Mouse (Mus musculus): ENCODE data around the gene Erich4. TPM values are rescaled to one million over a fixed set of nuclear protein-coding genes. Genes with fewer than 3 reads are reported as not detected.

Erich4 gene
- total RNA-seq, 4 experiments from 2014 or later = not detected

DNA sequence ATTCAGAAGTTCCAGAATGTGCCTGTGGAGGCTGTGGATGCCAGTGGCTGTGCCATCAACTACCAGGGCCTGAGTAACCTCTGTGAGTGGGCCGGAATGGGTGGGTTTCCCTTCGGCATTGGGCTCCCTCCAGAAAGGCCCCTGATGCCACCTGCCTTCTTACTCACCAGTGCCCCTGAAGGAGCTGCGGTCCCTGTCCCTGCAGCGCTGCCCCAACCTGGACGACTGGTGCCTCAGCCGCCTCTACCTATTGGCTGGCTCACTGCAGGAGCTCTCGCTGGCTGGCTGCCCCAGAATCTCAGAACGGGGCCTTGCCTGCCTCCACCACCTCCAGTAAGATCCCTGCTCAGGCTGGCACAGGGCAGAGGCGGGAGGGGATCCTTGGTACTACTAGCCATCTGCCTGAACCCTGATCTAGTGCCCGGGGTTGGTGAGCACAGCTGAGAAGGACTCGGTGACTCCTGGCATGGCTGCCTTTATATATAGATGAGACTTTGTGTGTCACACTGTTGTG lies 8.2 kb upstream of the Erich4 start:
- no peak for DNase-seq (ENCODE audit: low spot score in 2 of 2)

DNA sequence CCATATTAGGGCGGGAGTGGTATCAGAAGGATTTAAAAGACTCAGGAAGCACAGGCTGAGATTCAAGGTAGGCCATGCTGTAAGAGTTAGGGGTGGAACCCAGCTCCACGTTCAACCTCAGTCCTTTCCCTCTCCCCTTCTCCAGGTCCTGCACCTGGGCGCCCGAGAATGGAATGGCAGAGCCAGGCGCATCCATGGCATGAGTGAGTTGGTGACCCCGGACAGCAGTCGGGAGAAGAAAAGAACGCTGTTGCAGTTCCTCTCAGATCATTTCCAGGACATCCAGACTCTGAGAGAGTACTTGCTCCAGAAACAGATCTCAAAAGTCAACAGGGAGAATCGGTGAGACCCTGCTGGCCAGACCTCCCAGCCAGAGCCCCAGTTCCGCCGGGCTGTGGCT lies 5.1 kb upstream of the Erich4 start:
- DNase-seq (ENCODE audit: low spot score in 2 of 2) = no peak

DNA sequence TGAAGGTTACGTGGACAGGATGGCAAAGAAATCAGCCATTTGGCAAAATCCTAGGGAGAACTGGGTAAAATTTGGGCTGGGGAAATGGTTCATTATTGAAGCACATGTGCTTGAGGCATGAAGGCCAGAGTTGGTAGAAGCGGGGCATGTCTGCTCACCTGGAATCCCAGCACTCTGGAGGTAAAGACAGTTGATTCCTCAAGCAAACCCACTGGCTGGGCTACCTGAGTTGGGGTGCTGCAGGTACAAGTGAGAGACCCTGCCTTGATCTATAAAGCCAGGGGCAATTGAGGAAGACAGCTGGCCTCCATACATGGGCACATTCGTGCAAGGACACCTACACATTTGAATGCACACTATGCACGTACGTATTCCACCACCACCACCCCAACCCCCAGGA lies 4.4 kb upstream of the Erich4 start:
- no peak for DNase-seq (ENCODE audit: low spot score in 2 of 2)

DNA sequence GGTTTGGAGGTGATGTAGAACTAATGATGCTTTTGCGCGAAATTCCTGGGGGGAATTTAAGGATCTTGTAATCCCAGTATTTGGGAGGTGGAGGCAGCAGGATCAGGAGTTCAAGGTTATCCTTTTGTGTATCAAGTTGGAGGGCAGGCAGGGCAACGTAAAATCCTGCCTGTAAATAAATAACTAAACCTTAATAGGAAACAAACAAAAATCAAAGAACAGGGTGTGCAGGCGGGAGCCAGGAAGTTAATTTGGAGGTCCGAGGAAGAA lies 4.0 kb upstream of the Erich4 start:
- DNase-seq (ENCODE audit: low spot score in 2 of 2) = no peak

DNA sequence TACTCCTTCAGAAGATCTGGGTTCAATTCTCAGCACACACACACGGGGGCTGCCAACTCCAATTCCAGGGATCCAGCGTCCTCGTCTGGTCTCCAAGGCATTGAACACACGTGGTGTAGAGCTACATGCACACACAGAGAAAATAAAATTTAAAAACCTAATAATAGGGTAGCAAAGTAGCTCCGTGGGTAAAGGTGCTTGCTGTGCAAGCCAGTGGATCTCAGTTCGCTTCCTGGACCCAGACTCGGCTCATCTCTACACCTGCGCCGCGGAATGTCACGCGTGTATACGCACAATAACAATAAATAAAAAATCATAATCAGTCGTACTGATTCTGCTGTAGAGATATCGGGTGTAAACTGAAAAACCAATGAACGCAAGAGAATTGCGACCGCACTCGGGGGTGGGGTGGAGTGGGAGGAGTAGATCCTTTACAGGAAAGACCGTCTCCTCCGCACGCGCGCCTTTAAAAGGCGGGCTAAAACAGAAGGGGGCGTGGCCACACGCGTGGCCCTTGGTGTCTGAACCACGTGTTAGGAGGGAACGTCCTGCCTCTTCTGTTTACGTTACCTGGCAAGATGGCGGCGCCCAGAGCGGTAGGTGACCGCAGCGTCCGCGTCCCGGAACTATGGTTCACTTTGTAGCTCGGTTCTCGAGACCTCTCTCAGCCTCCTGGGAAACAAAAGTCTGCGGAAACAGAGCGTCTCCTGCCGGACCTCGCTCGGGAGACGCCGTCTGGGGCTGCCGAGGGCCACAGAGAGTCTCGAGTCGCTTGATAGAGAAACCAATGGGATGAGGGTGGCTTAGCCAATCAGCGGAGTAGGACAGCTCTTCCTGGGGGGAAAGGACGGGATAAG lies 3.4 kb upstream of the Erich4 start, which contains the start of gene Dmac2:
Dmac2 (plus strand) TSS at position 550 of the 857 bp plus-strand sequence.
- peak; percentile 93 for DNase-seq (ENCODE audit: low spot score in 2 of 2)

DNA sequence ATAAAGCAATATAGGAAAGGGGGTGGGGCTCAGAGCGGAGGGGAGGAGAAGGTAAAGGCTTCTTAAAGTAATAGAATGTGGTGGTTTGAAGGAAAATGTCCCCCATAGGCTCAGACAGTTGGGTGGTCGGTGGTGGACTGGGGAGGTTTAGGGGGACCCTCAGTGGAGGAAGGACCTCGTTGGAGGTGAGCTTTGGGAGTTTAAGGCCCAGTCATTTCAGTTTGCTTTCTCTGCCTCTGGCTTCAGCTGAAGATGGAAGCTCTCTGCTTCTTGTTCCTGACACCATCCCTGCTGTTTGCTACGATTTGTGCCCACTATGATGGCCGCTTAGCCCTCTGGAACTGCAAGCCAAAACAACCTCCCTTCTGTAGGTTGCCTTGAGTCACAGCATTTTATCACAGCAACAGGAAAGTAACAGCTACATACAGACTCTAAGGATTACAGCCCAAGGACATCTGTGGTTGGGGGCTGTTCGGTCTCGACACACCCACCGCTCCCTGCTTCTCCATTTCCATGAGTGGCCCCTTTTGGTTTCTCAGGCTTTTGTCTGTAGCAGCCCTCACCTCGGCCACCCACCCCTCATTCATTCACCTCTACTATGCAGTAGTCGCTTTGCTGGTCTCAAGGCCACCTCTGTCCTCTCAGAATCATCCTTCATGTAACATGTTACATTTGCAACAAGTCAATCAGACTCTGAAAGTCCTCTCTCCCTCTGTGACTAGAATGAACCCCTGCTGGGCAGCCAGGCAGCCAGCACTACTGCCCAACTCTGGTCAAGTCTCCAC lies 1.9 kb upstream of the Erich4 start:
- DNase-seq (ENCODE audit: low spot score in 2 of 2) = no peak

DNA sequence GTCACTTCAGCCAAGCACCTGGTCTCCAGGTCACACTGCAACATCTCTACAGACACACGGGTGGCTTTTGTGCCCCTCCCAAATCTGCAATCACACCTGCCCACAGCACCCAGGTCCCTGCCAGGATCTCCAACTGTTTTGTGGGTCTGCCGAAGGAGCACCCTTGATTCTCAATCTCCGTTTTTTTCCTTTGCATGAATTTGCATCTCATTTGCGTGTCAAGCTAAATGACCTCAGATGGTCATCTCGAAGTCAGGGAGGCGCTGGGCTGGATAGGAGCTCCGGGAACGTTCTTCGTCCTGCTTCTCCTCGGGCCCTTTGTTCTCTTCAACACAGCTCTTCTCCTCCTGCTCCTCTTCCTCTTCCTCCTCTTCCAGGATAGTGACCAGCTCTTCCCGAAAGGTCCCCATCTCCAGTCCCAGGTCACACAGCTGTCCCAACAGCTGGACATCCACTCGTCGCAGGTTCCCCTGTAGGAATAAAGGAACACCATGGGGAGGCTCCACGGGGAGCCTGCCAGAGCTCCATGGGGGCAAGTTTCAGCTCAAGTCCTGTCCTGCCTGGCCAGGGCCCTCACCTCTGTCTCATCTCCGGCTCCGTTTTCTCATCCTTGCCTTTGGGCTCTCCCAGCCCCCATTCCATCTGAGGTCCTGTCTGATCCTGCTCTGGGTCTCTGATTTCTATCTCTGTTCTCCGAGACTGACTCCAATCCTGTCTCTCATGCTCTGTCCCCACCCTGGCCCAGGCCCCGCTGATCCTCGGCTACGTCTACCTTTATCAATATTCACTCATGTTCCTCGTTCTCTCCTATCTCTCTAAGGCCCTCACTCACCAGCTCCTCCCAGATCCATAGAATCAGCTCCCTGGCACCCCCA lies 624 bp downstream of the Erich4 start:
- no peak for DNase-seq (ENCODE audit: low spot score in 2 of 2)

DNA sequence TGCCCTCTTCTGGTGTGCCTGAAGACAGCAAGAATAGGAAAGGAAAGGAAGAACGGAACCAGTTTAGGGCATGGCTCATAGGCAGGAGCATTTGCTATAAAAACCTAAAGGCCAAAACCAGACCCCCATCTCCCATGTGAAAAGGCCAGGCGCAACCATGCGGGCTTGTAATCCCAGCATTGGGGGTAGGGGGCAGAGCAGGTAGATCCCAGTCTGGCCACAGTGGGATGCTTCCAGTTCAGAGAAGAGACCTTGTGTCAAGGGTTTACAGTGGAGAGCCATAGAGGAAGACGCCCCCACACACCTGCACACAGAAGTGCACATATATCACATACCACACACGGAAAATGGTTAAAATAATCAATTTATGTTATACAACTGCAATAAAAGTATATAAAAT lies 1.6 kb downstream of the Erich4 start:
- DNase-seq (ENCODE audit: low spot score in 2 of 2) = no peak

DNA sequence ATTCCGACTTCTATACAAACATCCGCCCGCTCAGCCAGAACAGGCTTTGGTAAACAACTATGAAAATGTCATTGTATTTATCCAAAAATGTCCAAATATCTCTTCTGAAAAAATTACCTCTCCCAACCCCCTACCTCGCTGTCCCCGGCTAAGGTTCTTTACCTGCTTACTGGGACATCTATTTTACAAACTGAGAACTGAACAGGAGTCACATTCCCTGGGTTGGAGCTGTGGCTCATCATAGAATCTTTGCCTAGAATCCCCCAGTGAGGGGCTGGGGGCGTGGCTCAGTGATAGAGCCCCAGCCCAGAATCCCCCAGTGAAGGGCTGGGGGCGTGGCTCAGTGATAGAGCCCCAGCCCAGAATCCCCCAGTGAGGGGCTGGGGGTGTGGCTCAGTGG lies 4.2 kb downstream of the Erich4 start:
- no peak for DNase-seq (ENCODE audit: low spot score in 2 of 2)

DNA sequence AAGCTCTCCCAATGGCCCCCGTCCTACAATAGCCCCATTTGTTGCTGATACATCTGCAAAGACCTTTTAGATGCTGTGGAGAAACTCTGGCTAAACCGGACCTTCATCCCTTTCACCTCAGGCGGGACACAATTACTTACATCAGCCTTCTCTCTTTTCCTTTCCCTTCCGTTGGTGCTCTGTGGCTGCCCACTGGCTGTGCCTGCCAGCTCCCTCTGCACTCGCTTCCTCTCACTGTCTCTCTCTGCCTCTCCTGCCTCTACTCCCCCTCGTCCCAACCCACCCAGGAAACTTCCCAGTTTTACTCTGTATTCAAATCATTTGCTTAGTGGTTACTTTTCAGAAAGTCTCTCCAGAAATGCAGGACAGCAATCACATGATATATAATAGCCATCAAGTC lies 5.6 kb downstream of the Erich4 start:
- no peak for DNase-seq (ENCODE audit: low spot score in 2 of 2)

DNA sequence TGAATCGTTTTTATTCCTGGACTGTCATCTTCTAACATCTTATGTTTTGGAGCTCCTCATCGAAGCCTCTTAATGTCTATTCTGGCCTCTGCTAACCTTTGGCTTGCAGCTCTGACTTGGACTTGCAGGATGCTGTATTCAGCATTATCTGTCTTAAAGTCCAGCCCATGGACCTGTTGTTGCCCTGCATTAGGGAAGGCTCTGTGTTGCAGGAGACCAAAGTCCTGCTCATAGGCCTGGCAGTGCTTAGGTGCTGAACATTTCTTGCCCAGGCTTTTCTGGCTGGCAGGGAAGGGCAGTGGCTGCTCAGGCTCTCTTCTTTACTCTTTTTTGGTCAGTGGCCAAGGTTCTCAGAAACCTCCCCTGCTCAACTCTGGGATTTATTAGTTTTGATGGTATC lies 8.5 kb downstream of the Erich4 start:
- DNase-seq (ENCODE audit: low spot score in 2 of 2) = no peak

DNA sequence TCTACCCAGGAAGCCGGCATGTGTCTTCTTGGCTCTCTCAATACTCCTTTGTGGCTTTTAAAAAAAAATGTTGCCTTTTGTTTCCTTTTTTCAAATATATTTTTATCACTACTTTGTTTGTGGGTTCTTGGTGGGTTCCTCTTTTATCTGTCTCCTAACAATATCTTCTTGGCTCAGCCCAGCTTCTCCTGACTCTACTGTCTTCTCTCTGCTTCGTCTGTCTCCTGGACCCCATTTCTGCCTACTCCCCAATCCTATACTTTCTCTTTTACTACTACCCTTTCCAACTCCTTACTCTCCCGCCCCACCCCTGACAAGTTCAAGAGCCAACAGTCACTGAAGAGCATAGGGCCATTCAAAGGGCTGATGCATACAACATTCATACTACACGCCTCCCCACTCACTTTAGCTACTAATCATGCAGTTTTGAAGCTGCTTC lies 9.0 kb downstream of the Erich4 start:
- no peak for DNase-seq (ENCODE audit: low spot score in 2 of 2)

DNA sequence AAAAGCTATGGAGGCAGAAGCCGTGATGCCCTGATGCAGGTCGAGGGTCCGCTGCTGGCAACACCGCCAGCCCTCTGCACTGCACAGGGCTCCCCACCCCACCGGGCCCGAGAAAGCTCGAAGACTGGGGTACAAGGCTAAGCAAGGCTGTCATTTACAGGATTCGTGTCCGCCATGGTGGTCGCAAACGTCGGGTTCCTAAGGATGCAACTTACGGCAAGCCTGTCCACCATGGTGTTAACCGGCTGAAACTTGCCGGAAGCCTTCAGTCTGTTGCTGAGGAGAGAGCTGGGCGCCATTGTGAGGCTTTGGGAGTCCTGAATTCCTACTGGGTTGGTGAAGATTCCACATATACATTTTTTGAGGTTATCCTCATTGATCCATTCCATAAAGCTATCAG lies 14.3 kb downstream of the Erich4 start:
- DNase-seq (ENCODE audit: low spot score in 2 of 2) = no peak

DNA sequence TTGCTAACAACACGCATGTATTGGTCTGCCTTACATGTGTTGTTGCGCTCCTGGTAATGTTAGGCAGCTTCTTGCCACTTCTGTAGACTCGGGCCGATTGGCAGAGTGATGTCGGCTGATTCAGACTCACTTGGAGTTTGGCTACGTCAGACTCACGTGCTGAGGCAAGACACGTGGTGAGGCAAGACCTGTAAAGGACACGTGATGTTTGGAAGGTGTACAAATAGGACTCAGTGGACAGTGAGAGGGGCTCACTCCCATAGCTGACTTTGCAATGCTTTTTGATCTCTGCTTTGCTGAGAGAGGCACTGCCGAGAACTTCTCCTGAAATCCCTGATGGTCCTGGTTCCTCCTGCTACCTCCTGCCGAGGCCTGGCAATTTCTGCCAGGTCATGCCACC lies 15.0 kb downstream of the Erich4 start:
- no peak for DNase-seq (ENCODE audit: low spot score in 2 of 2)

DNA sequence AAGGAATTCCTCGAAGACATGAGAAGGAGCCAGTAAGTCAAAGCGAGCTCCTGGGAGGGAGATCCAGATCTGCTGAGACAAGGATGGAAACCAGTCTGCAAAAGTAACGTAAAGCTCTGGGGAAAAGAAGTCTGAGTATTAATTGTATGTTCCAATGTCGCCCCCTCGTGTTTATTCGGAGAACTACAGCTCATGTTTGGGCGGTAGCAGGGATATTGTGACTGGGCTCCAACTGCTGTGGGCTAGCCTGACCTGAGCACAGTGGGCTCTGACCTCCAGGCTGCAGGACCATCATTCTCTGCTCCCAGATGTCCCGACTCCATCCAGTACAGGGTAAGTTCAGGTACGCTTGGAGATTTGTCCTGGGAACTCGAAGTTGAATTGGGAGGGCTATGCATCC lies 16.0 kb downstream of the Erich4 start:
- peak; percentile 58 to 81 for DNase-seq (ENCODE audit: low spot score in 2 of 2)

DNA sequence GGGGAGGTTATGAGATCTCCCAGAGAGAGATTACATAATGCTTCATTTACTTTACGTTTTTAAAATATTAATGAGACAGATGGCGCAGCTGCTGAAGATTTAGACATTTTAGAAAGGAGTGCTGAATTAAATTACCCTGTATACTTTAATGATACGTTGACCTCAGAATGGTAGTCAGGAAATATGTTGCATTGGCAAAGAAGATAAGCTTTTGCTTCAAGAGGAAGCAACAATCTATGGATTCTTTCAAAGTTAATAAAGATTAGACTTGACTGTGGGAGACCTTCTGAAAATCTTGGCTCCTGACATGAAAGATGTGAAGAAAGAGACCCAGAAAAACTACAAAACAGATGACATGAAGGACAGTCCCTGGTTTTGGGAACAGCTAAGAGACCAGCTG lies 21.8 kb downstream of the Erich4 start:
- DNase-seq (ENCODE audit: low spot score in 2 of 2) = no peak

DNA sequence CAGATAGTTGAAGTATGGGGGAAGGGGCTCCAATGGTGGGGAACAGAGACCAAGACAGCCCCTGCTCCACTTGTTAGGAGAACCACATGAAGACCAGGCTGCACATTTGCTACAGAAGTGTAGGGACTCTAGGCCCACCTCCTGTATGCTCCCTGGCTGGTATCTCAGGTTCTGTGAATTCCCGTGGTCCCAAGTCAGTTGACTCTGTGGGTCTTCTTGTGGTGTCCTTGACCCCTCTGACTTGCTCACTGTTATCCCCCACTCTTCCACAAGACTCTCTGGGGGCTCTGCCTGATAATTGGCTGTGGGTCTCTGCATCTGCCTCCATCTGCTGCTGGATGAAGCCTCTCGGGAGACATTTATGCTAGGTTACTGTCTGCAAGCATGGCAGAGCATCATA lies 24.5 kb downstream of the Erich4 start:
- DNase-seq (ENCODE audit: low spot score in 2 of 2) = no peak

DNA sequence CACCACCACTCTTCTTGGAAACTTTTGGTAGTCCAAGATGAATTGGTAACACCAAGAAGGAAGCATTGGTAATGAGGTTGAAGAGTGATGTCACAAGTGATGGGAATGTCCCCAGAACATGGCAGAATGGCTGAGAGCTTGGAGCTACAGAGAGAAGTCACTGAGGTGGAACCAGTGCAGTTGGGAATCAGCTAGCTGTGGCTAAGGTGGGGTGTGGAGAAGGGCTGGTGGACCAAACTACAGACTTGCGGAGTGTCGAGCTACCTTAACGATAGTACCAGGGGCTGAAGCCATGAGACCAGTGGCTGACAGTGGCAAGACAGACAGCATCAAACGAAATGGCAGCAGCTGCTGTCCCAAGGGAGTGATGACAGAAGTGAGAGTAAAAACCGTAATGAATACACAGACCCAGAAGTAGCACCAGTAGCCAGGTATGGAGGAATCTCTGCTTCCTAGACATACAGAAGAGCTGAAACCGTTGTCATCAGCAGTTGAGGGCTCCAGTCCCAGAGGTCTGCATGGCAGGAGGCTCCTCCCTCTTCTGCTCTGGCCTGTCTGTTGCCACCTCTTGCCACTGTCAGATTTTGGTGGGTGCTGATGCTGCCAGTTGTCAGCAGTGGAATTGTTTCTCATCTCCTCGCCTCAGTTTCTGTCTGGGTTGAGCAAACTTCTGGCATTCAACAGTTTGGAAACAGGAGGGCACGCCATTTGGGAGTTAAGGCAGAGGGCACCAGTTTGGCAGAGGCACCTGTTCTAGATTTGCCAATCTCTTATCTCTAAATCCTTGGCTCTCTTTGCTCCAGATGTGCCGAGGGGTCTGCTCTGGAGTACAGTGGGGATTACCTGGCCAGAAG lies 30.1 kb downstream of the Erich4 start:
- DNase-seq (ENCODE audit: low spot score in 2 of 2) = no peak

DNA sequence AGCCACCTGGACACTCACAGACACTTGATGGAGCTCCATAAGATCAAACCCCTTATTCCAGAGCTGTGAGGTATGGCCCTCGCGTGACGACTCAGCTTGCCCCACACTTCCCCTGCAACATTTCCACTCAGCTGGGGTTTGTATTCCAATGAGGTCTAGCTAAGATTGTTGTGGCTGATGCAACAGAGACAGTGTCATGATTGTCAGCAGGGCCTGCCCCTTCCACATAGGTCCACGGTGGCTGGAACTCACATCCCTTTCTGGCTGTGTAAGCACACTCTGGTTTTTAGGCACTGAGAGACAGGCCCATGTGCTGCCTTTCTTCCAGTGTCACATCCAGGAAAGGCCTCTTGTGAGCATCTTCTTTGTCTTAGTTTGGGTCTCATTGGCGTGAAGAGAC lies 31.0 kb downstream of the Erich4 start:
- DNase-seq (ENCODE audit: low spot score in 2 of 2) = no peak

DNA sequence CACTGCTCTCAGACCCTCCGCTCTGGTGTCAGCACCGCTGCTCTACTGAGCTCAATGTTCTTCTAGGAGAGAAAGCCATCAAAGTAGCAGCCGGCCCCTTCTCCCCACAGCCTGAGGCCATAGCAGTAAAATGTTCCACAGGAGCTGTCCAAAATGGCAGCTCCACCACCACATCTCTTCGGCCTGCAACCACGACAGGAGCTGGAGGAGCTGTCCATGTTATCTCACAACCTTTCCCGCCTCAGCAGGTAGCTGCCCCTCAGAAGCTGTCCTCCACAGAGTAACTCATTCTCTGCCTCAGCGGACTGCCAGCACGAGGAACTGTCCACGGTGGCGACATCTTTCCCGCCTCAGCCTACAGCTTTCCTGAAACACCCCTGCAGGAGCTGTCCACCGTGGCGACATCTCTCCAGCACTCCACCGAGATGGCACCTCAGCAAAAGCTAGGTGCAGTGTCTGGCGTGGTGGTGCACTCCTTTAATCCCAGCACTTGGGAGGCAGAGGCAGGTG lies 33.3 kb downstream of the Erich4 start:
- no peak for DNase-seq (ENCODE audit: low spot score in 2 of 2)

DNA sequence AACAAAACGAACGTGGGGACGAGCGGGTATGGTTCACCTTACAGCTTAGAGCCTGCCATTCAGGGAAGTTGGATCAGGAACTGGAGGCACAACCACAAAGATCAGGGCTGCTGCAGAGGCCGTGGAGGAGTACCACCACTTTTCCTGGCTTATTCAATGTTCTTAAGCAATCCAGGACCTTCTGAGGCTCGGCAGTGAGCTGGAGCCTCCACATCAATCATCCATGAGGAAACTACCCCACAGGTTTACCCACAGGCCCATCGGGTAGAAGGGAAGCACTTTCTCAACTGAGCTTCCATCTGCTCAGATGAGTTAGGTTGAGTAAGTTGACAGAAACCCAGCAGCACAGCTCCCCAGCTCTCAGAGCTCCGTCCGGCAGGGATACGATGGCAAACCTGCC lies 36.3 kb downstream of the Erich4 start:
- DNase-seq (ENCODE audit: low spot score in 2 of 2) = no peak

Measured in layer of hippocampus, adult 8-10 months (tissue).